Mouse (Mus musculus): ENCODE data around the gene Wdr11.
A peak's percentile ranks its signal among the peaks of the same experiment; 100 is the strongest.

The Wdr11 gene

GRCm38 (mm10) chr7:129591371-129592131, at the start of gene Wdr11:
Wdr11 (plus strand) TSS chr7:129591863.
- DNase-seq, result peak; percentile 98

GRCm38 (mm10) chr7:129567541-129567940, 24.1 kb upstream of the Wdr11 start:
- DNase-seq, result no peak

- no peak for DNase-seq
These were observed 23.3 kb upstream of the Wdr11 start for GRCm38 (mm10) chr7:129568338-129568737.

- peak; percentile 95 for DNase-seq
These were observed 17.2 kb upstream of the Wdr11 start for GRCm38 (mm10) chr7:129574471-129574870.

- peak; percentile 78 for DNase-seq
These were observed 16.4 kb upstream of the Wdr11 start for GRCm38 (mm10) chr7:129575110-129575784.

GRCm38 (mm10) chr7:129592132-129592745, 576 bp downstream of the Wdr11 start:
- DNase-seq, result no peak

GRCm38 (mm10) chr7:129597186-129597585, 5.5 kb downstream of the Wdr11 start:
- peak; percentile 56 for DNase-seq

- no peak for DNase-seq
These were observed 14.6 kb downstream of the Wdr11 start for GRCm38 (mm10) chr7:129606291-129606690.

GRCm38 (mm10) chr7:129621141-129621540, 29.5 kb downstream of the Wdr11 start:
- DNase-seq, result peak; percentile 68

- DNase-seq, result peak; percentile 72
These were observed 38.7 kb downstream of the Wdr11 start for GRCm38 (mm10) chr7:129630351-129630750.

GRCm38 (mm10) chr7:129631453-129631852, 39.8 kb downstream of the Wdr11 start:
- no peak for DNase-seq

GRCm38 (mm10) chr7:129635898-129636640, 44.4 kb downstream of the Wdr11 start:
- peak; percentile 74 for DNase-seq

- no peak for DNase-seq
These were observed 45.3 kb downstream of the Wdr11 start for GRCm38 (mm10) chr7:129636992-129637391.

- DNase-seq, result no peak
These were observed 46.3 kb downstream of the Wdr11 start for GRCm38 (mm10) chr7:129637906-129638475.

GRCm38 (mm10) chr7:129639006-129639405, 47.3 kb downstream of the Wdr11 start:
- no peak for DNase-seq

GRCm38 (mm10) chr7:129639833-129640232, 48.2 kb downstream of the Wdr11 start:
- DNase-seq, result no peak

GRCm38 (mm10) chr7:129643290-129643689, 51.6 kb downstream of the Wdr11 start:
- no peak for DNase-seq

GRCm38 (mm10) chr7:129647798-129648197, 56.1 kb downstream of the Wdr11 start:
- no peak for DNase-seq

- no peak for DNase-seq
These were observed 57.3 kb downstream of the Wdr11 start for GRCm38 (mm10) chr7:129648938-129649337.

- no peak for DNase-seq
These were observed 59.1 kb downstream of the Wdr11 start for GRCm38 (mm10) chr7:129650717-129651116.

GRCm38 (mm10) chr7:129651781-129652180, 60.1 kb downstream of the Wdr11 start:
- DNase-seq, result no peak

GRCm38 (mm10) chr7:129652901-129653460, 61.3 kb downstream of the Wdr11 start:
- DNase-seq, result no peak
